Mouse (Mus musculus): ENCODE results near the gene Zkscan14.

DNA sequence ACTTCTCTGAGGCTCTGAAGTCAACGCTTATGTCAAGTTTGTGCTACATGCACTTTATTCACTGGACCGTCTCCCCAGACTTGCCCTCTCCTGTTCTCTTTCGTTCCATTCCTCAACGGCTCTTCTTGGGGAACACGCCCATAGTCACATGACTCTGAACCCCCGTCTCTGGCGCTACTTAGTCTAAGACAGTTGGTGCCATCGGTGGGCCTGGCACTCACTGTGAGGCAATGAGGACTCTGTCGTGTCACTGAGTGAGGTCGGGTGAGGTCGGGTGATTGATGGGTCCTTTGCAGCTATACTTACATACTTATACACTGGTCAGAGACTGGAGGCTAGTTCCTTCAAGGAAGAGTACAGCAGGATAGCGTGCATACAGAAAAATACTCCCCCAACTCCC, 21.7 kb upstream of the Zkscan14 start:
- TF ChIP-seq USF1 (IDR thresholded peaks at IDR 0.05; ENCODE audit: low read depth): no peak
- no peak for TF ChIP-seq CTCF (IDR thresholded peaks at IDR 0.05; ENCODE audit: control insufficient read depth, insufficient read depth, insufficient read length)
- no peak for TF ChIP-seq FOSL1 (IDR thresholded peaks at IDR 0.05; ENCODE audit: insufficient read depth, low read length, poor library complexity, severe bottlenecking)
- no peak for TF ChIP-seq MYOG (IDR thresholded peaks at IDR 0.05; ENCODE audit: control insufficient read depth, extremely low read depth, insufficient read length)

Data from C2C12 (cell line).